Mouse (Mus musculus): ENCODE data around the gene Tbcd.

DNA sequence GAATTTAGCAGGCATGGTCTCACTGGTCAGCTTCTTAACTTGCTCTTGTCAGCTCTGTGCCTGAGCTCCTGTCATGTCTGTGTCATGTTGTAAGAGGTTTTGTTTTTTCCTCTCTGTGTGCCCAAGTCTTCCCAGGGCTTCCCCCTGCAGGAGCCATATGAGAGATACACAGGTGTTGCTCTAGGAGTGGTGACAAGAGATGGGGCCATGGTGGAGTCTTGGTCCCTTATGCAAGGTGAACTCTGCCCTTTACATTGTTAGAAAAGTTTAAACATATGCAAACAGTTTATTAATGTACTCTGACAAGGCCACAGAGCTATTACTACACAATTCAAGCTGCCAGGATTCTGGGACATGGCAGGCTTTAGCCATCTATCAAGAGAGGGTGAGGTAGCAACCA lies 164.8 kb downstream of the Tbcd start:
- TF ChIP-seq POLR2A (IDR thresholded peaks at IDR 0.05; ENCODE audit: extremely low read depth, insufficient read depth, low read length) (no peak), CTCF (IDR thresholded peaks at IDR 0.05; ENCODE audit: low read depth, low read length) (no peak)
